Mouse (Mus musculus) induced T-regulatory cell, adult 2 months (primary cell): ENCODE results near the gene Exo1.
A peak's percentile ranks its signal among the peaks of the same experiment; 100 is the strongest.

ENCODE experiments used
- DNase-seq: peaks from one replicate; pipeline ENCODE4 v3.0.0-alpha.2; 2012; ENCODE audit warnings: low read depth

Exo1 gene

DNA sequence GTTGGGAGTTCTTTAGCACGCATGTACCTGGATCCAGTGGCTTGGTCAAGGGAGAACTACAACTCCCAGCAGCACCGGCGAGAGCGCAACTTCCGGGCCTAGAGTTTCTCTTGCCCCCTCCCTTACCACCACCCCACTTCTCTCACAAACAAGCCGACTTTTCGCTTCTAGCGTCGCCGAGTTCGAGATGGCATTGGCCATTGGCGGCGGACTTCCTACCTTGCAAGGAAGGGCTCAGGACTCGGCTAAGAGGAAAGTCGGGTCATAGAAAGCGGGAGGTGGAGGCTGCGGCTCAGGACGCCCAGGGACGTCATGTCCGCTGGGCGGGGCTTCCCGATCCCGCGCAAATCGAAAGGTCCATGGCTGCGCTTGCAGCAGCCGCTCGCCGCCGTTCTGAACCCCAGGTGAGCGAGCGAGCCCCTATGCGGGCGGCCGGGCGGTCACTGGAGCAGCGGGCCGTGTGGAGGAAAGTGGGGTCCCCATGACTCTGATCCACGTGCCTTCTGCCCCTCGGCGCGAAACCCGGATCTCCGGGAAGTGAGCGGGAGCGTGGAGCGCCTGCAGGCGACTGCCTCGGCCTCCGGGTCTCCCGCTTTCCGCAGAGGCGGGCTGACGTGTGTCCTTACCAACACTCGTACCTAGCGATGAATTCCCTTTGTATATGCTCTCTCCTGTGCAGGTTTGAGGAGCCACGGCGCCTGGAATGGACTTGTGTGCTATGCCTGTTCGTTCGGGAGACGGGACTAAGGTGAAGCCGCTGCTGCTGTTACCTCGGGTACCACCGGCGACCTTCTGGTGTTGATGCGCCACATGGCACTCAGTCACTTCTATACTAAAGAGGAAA is at the start of gene Exo1:
Gene Exo1 (plus strand): TSS at position 129 of the 844 bp plus-strand sequence.
- peak; percentile 95 for DNase-seq

- no peak for DNase-seq
Measured at GRCm38 (mm10) chr1:175855515-175855914, 24.9 kb upstream of the Exo1 start.

DNA sequence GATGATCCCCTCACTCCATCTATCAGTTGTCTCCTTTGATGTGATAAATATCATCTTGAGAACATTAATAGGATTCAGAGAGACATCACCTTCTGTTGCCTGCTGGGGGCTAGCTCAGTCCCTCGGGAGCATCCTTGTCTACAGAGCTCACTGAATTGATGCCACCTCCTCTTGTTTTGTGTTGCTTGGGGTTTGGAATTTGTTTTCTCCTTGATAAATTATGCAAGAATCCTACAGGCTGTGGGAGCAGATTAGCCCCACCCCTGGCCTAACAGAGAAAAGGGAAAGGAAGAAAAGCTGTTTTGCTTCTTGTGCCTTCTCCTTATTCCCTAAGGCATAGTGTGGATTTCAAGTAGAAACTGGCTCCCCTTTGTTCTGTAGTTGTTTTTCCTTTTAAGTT is 13.3 kb upstream of the Exo1 start:
- DNase-seq: no peak

DNA sequence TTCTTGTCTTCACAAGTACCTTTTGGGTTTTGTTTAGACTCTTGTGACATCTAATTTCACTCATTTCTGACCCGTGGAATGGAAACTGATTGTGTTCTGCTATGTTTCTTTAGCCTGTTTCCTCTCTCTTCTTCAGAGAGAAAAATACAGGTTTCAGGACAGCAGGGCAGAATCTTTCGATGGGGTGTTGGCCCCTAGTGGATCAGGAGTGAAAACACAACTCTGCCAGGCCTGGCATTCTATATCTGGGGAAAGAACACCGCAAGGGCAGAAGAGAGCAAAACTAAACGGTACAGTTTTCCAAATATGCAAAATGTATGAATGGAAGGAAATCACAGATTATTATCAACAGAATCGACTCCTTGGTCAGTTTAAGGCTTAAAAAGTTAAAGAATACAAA is 12.8 kb upstream of the Exo1 start:
- no peak for DNase-seq

DNA sequence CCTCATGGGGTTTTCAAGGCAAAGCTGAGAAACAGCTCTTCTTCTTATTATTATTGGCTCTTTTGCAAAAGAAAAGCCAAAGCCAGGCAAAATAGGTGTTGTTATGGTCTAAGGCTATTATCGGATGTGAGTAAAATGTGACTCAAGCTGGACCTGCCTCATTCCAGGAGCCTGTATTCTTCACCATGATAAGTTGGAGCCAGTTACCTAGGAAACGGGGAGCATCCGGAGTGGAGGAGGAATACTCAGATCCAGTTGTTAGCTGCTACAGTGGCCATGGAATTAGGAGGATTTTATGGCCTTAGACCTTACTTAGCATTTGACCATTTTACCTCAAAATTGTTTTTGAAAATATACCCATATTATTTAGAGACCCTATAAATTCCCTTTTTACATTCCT is 9.7 kb upstream of the Exo1 start:
- no peak for DNase-seq

GRCm38 (mm10) chr1:175872028-175872816 is 8.2 kb upstream of the Exo1 start:
- DNase-seq: no peak

DNA sequence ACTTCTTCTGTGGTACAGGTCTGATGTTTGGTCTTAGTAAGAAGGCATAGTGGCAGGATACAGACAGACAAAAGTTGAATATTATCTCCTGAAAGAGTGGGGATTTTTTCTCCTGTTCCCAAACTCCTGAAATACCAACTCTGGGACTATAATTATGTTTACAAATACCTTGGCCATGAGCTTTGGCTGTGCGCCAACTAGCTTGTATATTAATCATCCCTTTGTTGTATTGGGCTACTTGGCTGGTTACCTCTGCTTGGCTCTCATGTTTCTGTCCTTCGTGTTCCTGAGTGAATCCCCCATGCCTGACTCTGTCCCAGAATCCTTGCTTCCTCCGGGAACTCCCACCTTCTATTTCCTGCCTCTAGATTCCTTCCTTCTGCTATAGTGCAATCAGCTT is 3.0 kb downstream of the Exo1 start:
- DNase-seq: no peak

DNA sequence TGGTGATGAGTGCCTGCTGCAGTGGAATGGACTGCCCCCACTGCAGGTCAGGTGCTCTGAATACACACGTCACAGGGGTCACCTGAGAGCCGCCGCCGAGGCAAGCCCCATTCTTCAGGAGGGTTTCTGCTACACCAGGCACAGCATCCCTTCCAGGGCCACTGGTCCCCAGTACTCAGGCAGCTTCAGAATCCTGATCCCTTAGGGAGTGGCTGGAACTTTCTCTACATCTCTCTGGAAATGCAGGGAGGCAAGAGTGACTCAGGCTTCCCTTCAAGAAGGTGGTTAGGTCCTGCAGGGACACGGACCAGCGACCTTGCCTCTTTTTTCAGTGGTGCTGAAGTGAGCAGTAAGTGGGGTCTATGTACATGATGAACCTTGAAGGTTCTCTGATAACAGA is 12.9 kb downstream of the Exo1 start:
- no peak for DNase-seq

GRCm38 (mm10) chr1:175893726-175894125 is 13.3 kb downstream of the Exo1 start:
- DNase-seq: no peak

- no peak for DNase-seq
Measured at GRCm38 (mm10) chr1:175911207-175911606, 30.8 kb downstream of the Exo1 start.

DNA sequence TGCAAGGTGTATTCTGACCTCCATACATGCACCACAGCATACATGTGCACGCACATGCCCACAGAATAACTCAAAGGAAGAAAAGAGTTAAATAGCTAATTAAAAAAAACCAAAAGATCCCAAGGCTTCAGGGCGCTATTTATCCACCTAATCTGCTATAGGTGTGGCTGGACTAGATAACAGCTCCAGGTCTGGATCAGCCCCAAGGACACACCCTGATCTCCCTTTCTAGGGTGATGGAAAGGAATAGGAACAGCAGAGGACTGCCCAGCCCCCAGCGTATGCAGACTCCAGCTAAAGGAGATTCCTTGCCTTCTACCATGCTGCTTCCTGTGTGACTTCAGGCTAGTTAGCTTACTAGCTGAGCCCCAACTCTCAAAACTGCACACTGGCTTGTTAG is 31.7 kb downstream of the Exo1 start:
- no peak for DNase-seq

GRCm38 (mm10) chr1:175913728-175914303 is 33.4 kb downstream of the Exo1 start:
- DNase-seq: no peak

DNA sequence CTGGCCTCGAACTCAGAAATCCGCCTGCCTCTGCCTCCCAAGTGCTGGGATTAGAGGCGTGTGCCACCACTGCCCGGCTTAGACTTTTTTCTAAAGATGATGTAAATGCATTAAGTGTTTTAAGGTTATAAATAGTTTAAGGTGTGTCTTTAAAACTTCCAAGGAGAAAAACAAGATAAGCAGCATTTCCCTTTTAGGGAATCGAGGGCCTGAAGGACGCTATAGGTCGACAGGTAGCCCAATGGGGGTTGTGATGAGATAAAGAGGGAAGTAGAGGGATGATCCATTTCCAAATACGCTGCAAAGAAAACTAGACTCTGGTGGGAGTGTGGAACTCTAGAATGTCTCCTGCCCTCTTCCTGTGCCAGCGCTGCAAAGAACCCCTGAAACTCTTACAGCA is 39.6 kb downstream of the Exo1 start, which contains the start of gene Gm38100:
Gene Gm38100 (plus strand): TSS at position 301 of the 400 bp plus-strand sequence.
- no peak for DNase-seq

DNA sequence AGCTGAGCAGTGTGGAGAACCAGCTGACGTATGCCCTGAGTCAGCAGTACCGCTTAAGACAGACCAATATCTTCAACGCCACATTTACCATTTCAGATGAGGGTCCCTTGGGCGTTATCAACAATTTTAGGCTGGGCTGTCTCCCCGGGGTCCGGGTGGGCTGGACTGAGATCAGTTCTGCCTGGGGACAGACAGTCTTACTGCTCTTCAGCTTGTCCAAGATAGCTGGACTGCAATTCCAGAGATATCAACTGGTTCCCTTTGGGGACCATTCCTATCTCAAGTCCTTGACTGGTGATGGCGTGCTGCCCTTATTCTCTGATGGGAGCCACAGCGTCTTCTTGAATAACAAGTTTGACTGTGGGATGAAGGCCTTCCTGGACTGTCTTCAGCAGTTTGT is 40.7 kb downstream of the Exo1 start:
- DNase-seq: no peak

- DNase-seq: peak; percentile 76
Measured at GRCm38 (mm10) chr1:175923848-175924787, 43.7 kb downstream of the Exo1 start.

GRCm38 (mm10) chr1:175931391-175931790 is 51.0 kb downstream of the Exo1 start:
- DNase-seq: no peak

DNA sequence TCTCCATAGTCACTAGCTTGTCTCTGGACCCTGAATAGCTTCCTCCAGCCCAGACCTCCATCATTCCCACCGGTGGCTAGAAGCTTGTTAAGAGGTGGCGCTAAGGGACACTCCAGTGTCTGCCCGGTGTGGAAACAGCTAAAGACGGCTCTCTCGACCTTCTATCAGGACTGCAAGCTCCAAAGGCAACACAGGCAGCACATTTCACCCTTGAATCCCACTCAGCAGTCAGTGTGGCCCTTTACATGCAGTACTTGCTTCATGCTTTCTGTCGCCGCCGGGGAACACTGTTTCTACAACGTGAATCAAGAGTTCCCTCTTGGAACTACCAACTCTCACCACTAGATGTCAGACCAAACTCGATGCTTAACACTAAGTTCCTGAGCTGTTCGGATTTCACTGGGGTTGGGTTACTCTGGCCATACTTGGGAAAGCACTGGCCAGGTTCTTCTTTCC is 55.9 kb downstream of the Exo1 start:
- peak; percentile 60 for DNase-seq

DNA sequence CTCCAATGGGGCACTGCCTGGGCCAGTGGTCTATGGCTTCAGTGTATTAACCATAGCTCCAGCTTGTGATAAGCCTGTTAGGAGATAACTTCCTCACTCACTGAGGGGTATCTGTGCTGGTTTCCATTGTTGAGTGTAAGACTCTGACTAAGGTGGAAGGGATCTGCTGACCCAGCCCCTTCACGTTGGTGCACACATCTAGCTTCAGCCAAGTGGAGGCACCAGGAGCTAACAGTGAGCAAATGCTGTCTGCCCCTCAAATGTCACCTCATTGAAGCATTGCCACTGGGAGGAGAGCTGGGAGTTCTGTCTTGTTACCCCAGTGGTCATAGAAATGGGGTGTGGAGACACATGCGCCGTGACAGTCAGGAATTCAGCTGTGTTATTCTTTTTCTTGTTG is 58.4 kb downstream of the Exo1 start:
- no peak for DNase-seq

GRCm38 (mm10) chr1:175943168-175943567 is 62.8 kb downstream of the Exo1 start:
- DNase-seq: no peak

GRCm38 (mm10) chr1:175946718-175947315 is 66.4 kb downstream of the Exo1 start:
- no peak for DNase-seq

DNA sequence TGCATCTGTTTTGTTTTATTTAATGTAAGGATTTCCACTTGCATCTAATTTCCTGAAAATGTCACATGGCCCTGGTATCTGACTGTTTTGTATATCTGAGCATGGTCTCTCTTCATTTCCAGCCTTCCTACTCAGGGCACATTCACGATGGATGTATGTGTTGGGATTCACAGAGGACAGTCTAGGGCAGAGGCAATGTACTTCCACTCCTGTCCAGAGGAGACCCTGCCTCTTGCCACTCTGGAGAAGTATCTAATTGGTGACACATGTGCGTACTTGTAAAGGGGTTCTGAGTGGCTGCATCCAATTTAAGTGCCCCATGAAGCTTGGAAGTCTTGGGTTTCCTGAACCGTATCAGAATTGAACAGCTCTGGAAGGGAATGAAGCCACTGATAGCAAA is 70.0 kb downstream of the Exo1 start:
- no peak for DNase-seq
